In genomic region chr2:121956224-121957018, GRCm38 (mm10) we compare ENCODE assay signal across 7 mouse cellular contexts. TPM values are rescaled to one million over a fixed set of nuclear protein-coding genes. Genes with fewer than 3 reads are reported as not detected.
DNase-seq lines count a peak whose midpoint lies in the region; ATAC-seq and TF ChIP-seq lines count a peak whose summit lies in the region.

No protein-coding gene starts in this region.

- TF ChIP-seq CTCF in kidney, adult 2 months (conservative IDR thresholded peaks at IDR 0.05; ENCODE audit: insufficient read depth, insufficient read length, low read depth, low read length): no peak
- TF ChIP-seq CTCF in spleen, adult 2 months (IDR thresholded peaks at IDR 0.05; ENCODE audit: extremely low read depth, insufficient read depth, insufficient read length, insufficient replicate concordance): no peak

- peak; percentile 93 for ATAC-seq in embryonic facial prominence, embryonic 11.5 days (replicated peaks; ENCODE audit: insufficient number of reproducible peaks, low FRiP score, low TSS enrichment, low read depth)
- ATAC-seq in limb, embryonic 12.5 days (ENCODE audit: insufficient number of reproducible peaks, insufficient read depth, low FRiP score, low TSS enrichment, low read depth): peak; percentile 90
- ATAC-seq in midbrain, embryonic 15.5 days (replicated peaks): peak; percentile 95

- peak; percentile 73 for TF ChIP-seq POLR2A in kidney, adult 2 months (IDR thresholded peaks at IDR 0.05; ENCODE audit: low read depth, low read length)
- TF ChIP-seq POLR2A in spleen, adult 2 months (IDR thresholded peaks at IDR 0.05; ENCODE audit: low read depth, low read length): peak; percentile 62; the same call in 1 of the 2 replicates

- no peaks in the 10 kb centered on the region for H3K27me3 ChIP-seq in embryonic facial prominence, embryonic 11.5 days (ENCODE audit: control insufficient read depth, insufficient read depth, low read length)
- H3K27me3 ChIP-seq in kidney, adult 2 months (replicated peaks; ENCODE audit: control insufficient read depth, insufficient read depth, low read length): no peaks in the 10 kb centered on the region
- no peaks in the 10 kb centered on the region for H3K27me3 ChIP-seq in limb, embryonic 12.5 days
- H3K27me3 ChIP-seq in midbrain, embryonic 15.5 days (replicated peaks): no peaks in the 10 kb centered on the region
- no peaks in the 10 kb centered on the region for H3K27me3 ChIP-seq in spleen, adult 2 months (ENCODE audit: control insufficient read depth, insufficient read depth, low read length)

- no peaks in the 10 kb centered on the region for H3K9me3 ChIP-seq in embryonic facial prominence, embryonic 11.5 days (replicated peaks; ENCODE audit: control insufficient read depth, low read length)
- H3K9me3 ChIP-seq in limb, embryonic 12.5 days: no peaks in the 10 kb centered on the region
- no peaks in the 10 kb centered on the region for H3K9me3 ChIP-seq in midbrain, embryonic 15.5 days

- peak; percentile 98 for DNase-seq in adrenal gland, postnatal 14 days
- peak; percentile 95 for DNase-seq in embryonic facial prominence, embryonic 11.5 days (ENCODE audit: low spot score)
- DNase-seq in heart, adult 18-20 months: peak; percentile 96 to 97
- DNase-seq in kidney, adult 2 months: peak; percentile 97
- DNase-seq in spleen, adult 2 months (ENCODE audit: low read depth in 1 of 2, low spot score in 2 of 2): peak; percentile 81 to 88

- no peaks in the 10 kb centered on the region for H3K36me3 ChIP-seq in embryonic facial prominence, embryonic 11.5 days (replicated peaks; ENCODE audit: control insufficient read depth, insufficient read depth, low read depth, low read length)
- H3K36me3 ChIP-seq in kidney, adult 2 months (ENCODE audit: control insufficient read depth, insufficient read depth, low read length): no peaks in the 10 kb centered on the region
- H3K36me3 ChIP-seq in limb, embryonic 12.5 days: peaks cover 12% of the 10 kb centered on the region; the same call in 1 of the 2 replicates
- 0 out of 2 replicates have a peak, but pooled peaks cover 2% of the 10 kb centered on the region for H3K36me3 ChIP-seq in midbrain, embryonic 15.5 days (replicated peaks)
- H3K36me3 ChIP-seq in spleen, adult 2 months (ENCODE audit: control insufficient read depth, insufficient read depth, low read length): no peaks in the 10 kb centered on the region; the same call in 1 of the 2 replicates

- peak overlapping the region; percentile 66 for H3K4me2 ChIP-seq in embryonic facial prominence, embryonic 11.5 days (ENCODE audit: low read depth, low read length)
- H3K4me2 ChIP-seq in limb, embryonic 12.5 days: peak overlapping the region; percentile 83
- H3K4me2 ChIP-seq in midbrain, embryonic 15.5 days: peak overlapping the region; percentile 81

- peak overlapping the region; percentile 85 for H3K27ac ChIP-seq in embryonic facial prominence, embryonic 11.5 days (replicated peaks; ENCODE audit: low read depth, low read length)
- peak overlapping the region; percentile 96 for H3K27ac ChIP-seq in kidney, adult 2 months (ENCODE audit: insufficient read depth, low read depth, low read length)
- peak overlapping the region; percentile 97 for H3K27ac ChIP-seq in limb, embryonic 12.5 days
- peak overlapping the region; percentile 93 for H3K27ac ChIP-seq in midbrain, embryonic 15.5 days
- peak overlapping the region; percentile 88 for H3K27ac ChIP-seq in spleen, adult 2 months (ENCODE audit: insufficient read depth, low read length)

- H3K9ac ChIP-seq in embryonic facial prominence, embryonic 11.5 days (replicated peaks; ENCODE audit: low read length): peak overlapping the region; percentile 80
- peak overlapping the region; percentile 96 for H3K9ac ChIP-seq in limb, embryonic 12.5 days (replicated peaks)
- peak overlapping the region; percentile 95 for H3K9ac ChIP-seq in midbrain, embryonic 15.5 days

- no peaks in the 10 kb centered on the region; the same call in 1 of the 2 replicates for H3K4me1 ChIP-seq in embryonic facial prominence, embryonic 11.5 days (ENCODE audit: control insufficient read depth, insufficient read depth, low read length)
- peaks cover 6% of the 10 kb centered on the region; the same call in 1 of the 2 replicates for H3K4me1 ChIP-seq in kidney, adult 2 months (ENCODE audit: control insufficient read depth, insufficient read depth, low read length)
- peaks cover 16% of the 10 kb centered on the region for H3K4me1 ChIP-seq in limb, embryonic 12.5 days (replicated peaks)
- peaks cover 31% of the 10 kb centered on the region for H3K4me1 ChIP-seq in midbrain, embryonic 15.5 days
- H3K4me1 ChIP-seq in spleen, adult 2 months (ENCODE audit: control insufficient read depth, insufficient read depth, insufficient read length): no peaks in the 10 kb centered on the region

- under 1% methylated on average over 44 of the region's 47 CpGs for WGBS in embryonic facial prominence, embryonic 11.5 days
- WGBS in kidney, adult 2 months: under 1% methylated on average over 47 of the region's 47 CpGs
- WGBS in limb, embryonic 12.5 days: under 1% methylated on average over 47 of the region's 47 CpGs
- 0% methylated on average over 47 of the region's 47 CpGs for WGBS in midbrain, embryonic 15.5 days
- WGBS in spleen, adult 2 months: under 1% methylated on average over 47 of the region's 47 CpGs

- H3K4me3 ChIP-seq in embryonic facial prominence, embryonic 11.5 days (ENCODE audit: low read depth, low read length): peak overlapping the region; percentile 68
- peak overlapping the region; percentile 99 for H3K4me3 ChIP-seq in kidney, adult 2 months (ENCODE audit: insufficient read depth, low read depth, low read length)
- peak overlapping the region; percentile 96 for H3K4me3 ChIP-seq in limb, embryonic 12.5 days (replicated peaks)
- H3K4me3 ChIP-seq in midbrain, embryonic 15.5 days: peak overlapping the region; percentile 82
- peak overlapping the region; percentile 98 for H3K4me3 ChIP-seq in spleen, adult 2 months (ENCODE audit: extremely low read depth, insufficient read depth, insufficient read length)

RNA-seq across cellular contexts. Expression of gene Mageb3, which starts 0.5 kb away (rescaled TPM):
- total RNA-seq in adrenal gland, postnatal 14 days (2021): not detected in 2 replicates
- polyA plus RNA-seq in embryonic facial prominence, embryonic 11.5 days (2014; fragmentation: Nextera tagmentation; extraction: Ambion mirVana): 0.29 and 0.69 TPM in 2 replicates
- total RNA-seq in heart, adult 18-20 months (2021): not detected
- polyA plus RNA-seq in kidney, adult 2 months (2012; rRNA removed): 0.03 TPM in 1 of 2 replicates, not detected in the other
- polyA plus RNA-seq in limb, embryonic 12.5 days (2016; fragmentation: Nextera tagmentation; extraction: Ambion mirVana): 0.20 and 0.28 TPM in 2 replicates
- 0.59 and 0.63 TPM in 2 replicates for polyA plus RNA-seq in midbrain, embryonic 15.5 days (2015; fragmentation: Nextera tagmentation; extraction: Ambion mirVana)
- not detected in 2 replicates for polyA plus RNA-seq in spleen, adult 2 months (2012; rRNA removed)

RNA-seq across cellular contexts. Expression of gene Ctdspl2, which starts 0.6 kb away (rescaled TPM):
- 34.6 and 35.6 TPM in 2 replicates for total RNA-seq in adrenal gland, postnatal 14 days (2021)
- 67.6 and 68.4 TPM in 2 replicates for polyA plus RNA-seq in embryonic facial prominence, embryonic 11.5 days (2014; fragmentation: Nextera tagmentation; extraction: Ambion mirVana)
- 10 to 100 TPM; 11.2 to 13.6 TPM for total RNA-seq in heart, adult 18-20 months (2021)
- 4.7 and 4.8 TPM in 2 replicates for polyA plus RNA-seq in kidney, adult 2 months (2012; rRNA removed)
- polyA plus RNA-seq in limb, embryonic 12.5 days (2016; fragmentation: Nextera tagmentation; extraction: Ambion mirVana): 77.5 and 82.6 TPM in 2 replicates
- 34.3 and 37.4 TPM in 2 replicates for polyA plus RNA-seq in midbrain, embryonic 15.5 days (2015; fragmentation: Nextera tagmentation; extraction: Ambion mirVana)
- polyA plus RNA-seq in spleen, adult 2 months (2012; rRNA removed): 2.9 and 3.1 TPM in 2 replicates

Comparison
In these comparisons a context has a peak if more than half of its experiments do, and no peak if none do; other contexts are left out.
1. Peak in every context shown above with its lines: DNase-seq, ATAC-seq, H3K4me3 ChIP-seq and H3K27ac ChIP-seq.